Mouse (Mus musculus) olfactory bulb, adult 2 months (tissue): ENCODE measurements around the gene Vmn2r6. TPM values are rescaled to one million over a fixed set of nuclear protein-coding genes. Genes with fewer than 3 reads are reported as not detected.
"Not testable (repeated sequence)": the region's sequence is repeated elsewhere in the genome, so short reads cannot be mapped to it uniquely, and the experiment has no call there.

Experiments used
- H3K27ac ChIP-seq: fragments of 200-500 bp; 2 replicates; pipeline ENCODE4 v1.5.1; 2012; ENCODE audit warnings: low read depth, low read length; ENCODE audit not compliant: insufficient read depth
- H3K4me1 ChIP-seq: fragments of 200-500 bp; 2 replicates; pipeline ENCODE4 v1.6.1; 2012; ENCODE audit warnings: low read length; ENCODE audit not compliant: control insufficient read depth, insufficient read depth
- H3K4me3 ChIP-seq: fragments of 200-500 bp; 2 replicates; pipeline ENCODE4 v1.5.1; 2012; ENCODE audit warnings: mild to moderate bottlenecking, low read depth, low read length, moderate library complexity; ENCODE audit not compliant: insufficient read depth
- CTCF ChIP-seq: fragments of 200-500 bp; IDR thresholded peaks from 2 replicates; pipeline ENCODE4 v1.5.1; 2012; ENCODE audit warnings: low read depth, mild to moderate bottlenecking, low read length, moderate library complexity; ENCODE audit not compliant: insufficient read depth
- POLR2A ChIP-seq: fragments of 200-500 bp; IDR thresholded peaks from 2 replicates; pipeline ENCODE4 v1.6.1; 2012; ENCODE audit warnings: mild to moderate bottlenecking, low read depth, low read length, moderate library complexity; ENCODE audit not compliant: insufficient read depth
- WGBS: fragments of 180-500 bp; shearing (Covaris S2); methylation state at CpG from one replicate; pipeline ENCODE4 v1.1.7; 2018; 5-methylcytosine and 5-hydroxymethylcytosine counted together
- polyA plus RNA-seq: library from polyadenylated mRNA; stranded (reverse); fragments of >200 nt; gene quantifications from 2 replicates; pipeline ENCODE4 v1.2.4, GENCODE M21; 2012; ENCODE audit warnings: low replicate concordance; ENCODE audit not compliant: missing spikeins, insufficient read depth, insufficient read length

Gene Vmn2r6
- polyA plus RNA-seq, result not detected in 2 replicates

- not testable (repeated sequence) for H3K4me3 ChIP-seq, H3K27ac ChIP-seq, H3K4me1 ChIP-seq
- WGBS, result 96% methylated on average over 2 of the region's 2 CpGs
These were observed at the start of gene Vmn2r6 for GRCm38 (mm10) chr3:64565730-64566129. Gene Vmn2r6, minus strand, starts transcription at chr3:64565830.

DNA sequence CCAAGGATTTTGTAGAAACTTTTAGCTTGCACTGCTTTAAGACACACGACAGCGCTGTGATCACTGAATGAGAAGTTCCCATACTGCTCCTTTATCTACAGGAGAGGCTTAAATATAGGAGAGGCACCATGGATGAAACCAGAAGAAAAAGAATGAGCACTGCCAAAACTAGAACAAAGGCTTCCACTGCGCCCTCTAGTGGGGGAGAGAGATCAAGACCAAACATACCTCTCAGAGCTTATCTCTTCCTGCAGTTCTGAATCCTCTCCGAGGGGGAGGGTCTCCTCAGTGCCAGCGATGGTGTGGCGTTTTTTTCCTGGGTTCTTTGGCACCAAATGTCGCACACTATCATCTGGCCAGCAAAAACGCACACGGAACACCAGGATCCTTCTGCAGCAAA, 22.0 kb upstream of the Vmn2r6 start:
- TF ChIP-seq POLR2A (no peak), CTCF (no peak)
- H3K4me3 ChIP-seq, result no peak overlapping the region
- H3K4me1 ChIP-seq, result no peaks in the 10 kb centered on the region
- no peak overlapping the region for H3K27ac ChIP-seq
- WGBS, result 67% methylated on average over 9 of the region's 9 CpGs

DNA sequence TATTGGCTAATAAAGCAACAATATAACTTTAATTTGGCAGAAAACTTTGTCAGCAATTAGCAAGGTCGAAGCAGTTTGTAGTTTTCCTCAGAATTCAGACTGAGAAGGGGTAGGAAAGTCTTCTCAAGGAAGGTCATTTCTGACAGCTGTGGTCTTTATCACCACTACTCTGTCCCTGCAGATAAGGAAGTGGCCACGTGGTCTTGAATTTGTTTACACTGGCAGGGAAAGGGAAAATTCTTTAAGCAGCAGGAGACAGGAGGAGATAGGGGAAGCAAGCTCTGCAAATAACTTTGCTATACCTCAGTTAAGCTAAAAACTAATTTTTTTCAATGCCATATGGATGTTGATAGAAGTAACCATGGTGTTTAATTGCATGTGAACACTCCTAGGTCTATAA, 3.2 kb upstream of the Vmn2r6 start:
- 57% methylated on average over 2 of the region's 2 CpGs for WGBS
- not testable (repeated sequence) for H3K4me3 ChIP-seq, H3K4me1 ChIP-seq, H3K27ac ChIP-seq

DNA sequence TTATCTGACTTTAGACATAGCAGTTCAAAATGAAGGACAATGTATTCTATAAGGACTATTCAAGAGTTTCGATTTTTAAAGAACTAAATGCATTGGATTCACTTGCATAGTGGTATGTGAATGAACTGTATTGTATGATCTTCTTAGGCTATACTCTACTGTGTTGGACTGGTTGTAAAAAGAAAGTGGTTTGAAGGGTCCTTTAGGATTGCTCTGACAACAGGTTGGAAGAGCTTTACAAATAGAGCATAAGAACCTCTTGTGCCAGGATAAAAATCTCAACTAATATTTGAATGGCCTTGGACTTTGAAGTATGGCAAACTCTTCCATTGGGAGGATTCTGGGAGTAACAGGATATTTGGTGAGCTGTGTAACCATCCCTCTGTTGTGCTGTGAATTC, 42.0 kb downstream of the Vmn2r6 start:
- H3K4me3 ChIP-seq, H3K27ac ChIP-seq, H3K4me1 ChIP-seq: not testable (repeated sequence)
- 86% methylated on average over 1 of the region's 1 CpGs for WGBS

- 93% methylated on average over 1 of the region's 2 CpGs for WGBS
- H3K27ac ChIP-seq, H3K4me3 ChIP-seq, H3K4me1 ChIP-seq: not testable (repeated sequence)
These were observed 55.9 kb downstream of the Vmn2r6 start, which contains the start of gene Vmn2r5 for GRCm38 (mm10) chr3:64509742-64510141. Gene Vmn2r5, minus strand, starts transcription at chr3:64509842.

Other genes starting within 250 kb of the Vmn2r6 start
- not detected in 2 replicates for gene Vmn2r4, start 150.5 kb downstream of the Vmn2r6 start, polyA plus RNA-seq
- gene Vmn2r5, start 56.0 kb downstream of the Vmn2r6 start, polyA plus RNA-seq, result not detected in 2 replicates